Comparison of ENCODE assay signal across 11 mouse cellular contexts in the genomic region with DNA sequence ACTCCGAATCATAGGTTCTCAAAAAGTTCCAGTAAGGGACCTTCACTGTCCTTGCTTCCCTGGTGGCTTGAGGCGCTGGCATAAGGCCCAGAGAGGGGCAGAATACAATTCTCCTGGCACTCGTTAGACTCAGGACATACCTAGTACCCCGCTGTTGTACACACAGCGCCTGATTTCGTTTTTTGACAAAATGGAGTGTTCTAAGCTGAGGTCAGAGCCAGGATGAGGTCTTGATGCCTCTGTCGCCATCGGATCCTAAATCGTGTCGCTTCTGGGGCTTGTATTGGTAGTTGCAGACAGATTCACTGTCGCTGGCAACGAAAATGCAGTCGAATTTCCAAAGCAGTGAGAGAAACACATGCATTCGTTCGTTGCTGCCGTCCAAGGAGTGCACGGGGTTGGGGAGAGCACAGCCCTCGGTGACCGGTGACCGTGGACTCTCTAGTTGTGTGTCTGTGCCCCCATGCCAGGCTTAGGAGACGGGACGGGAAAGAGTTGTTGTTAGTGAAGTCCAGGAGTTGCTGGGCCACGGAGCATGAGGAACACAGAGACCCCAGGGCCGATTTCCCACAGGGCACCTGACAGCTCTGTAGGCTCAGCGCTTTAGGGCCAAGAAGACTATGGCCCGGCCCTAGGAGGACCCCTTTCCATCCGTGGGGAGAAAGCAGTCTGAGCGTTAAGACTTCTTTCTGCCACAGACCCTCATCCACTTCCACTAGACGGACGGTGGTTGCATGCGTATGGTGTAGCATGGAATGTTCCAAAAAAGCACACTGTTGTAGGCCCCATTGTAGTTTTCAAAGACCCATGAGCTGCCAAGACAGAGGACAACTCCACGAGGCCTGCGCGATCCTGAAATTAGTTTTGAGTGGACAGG. TPM values are rescaled to one million over a fixed set of nuclear protein-coding genes. Genes with fewer than 3 reads are reported as not detected.
DNase-seq lines count a peak whose midpoint lies in the region; ATAC-seq lines count a peak whose summit lies in the region.
"Had no signal": no experiment of that assay in that cellular context is flagged by ENCODE, and none has a peak within 500 bp of the region (broad histone marks: within the 10 kb centered on the region; RNA-seq: fewer than 3 reads in every experiment).

No protein-coding gene starts in this region.

- H3K9ac ChIP-seq in heart, embryonic 14.5 days (ENCODE audit: low read length): no peak overlapping the region
- H3K9ac ChIP-seq in intestine, embryonic 16.5 days (ENCODE audit: low read depth, low read length): no peak overlapping the region
- H3K9ac ChIP-seq: stomach, embryonic 15.5 days had no signal

- peaks cover 93% of the 10 kb centered on the region for H3K27me3 ChIP-seq in heart, embryonic 14.5 days (ENCODE audit: control insufficient read depth, insufficient read depth, low read length)
- H3K27me3 ChIP-seq in megakaryocyte, embryonic 14.5 days (replicated peaks): no peaks in the 10 kb centered on the region
- H3K27me3 ChIP-seq in intestine, embryonic 16.5 days (replicated peaks; ENCODE audit: control insufficient read depth, insufficient read depth, low read length): peaks cover 92% of the 10 kb centered on the region

- intact Hi-C loops in heart, postnatal 25 days (cut with DNase I): loop anchor here (5.0 kb wide), 5 partner anchors 51 to 204 kb away; partner anchors contain the start of gene Srrm1

- no peak overlapping the region for H3K27ac ChIP-seq in heart, embryonic 14.5 days (replicated peaks in 1 of 2; ENCODE audit: control insufficient read depth in 1 of 2, insufficient read depth in 1 of 2, low read depth in 2 of 2, low read length in 2 of 2)
- H3K27ac ChIP-seq in intestine, embryonic 16.5 days (ENCODE audit: low read length): no peak overlapping the region
- H3K27ac ChIP-seq: stomach, embryonic 15.5 days had no signal

- no peak for DNase-seq in heart, postnatal 25 days (ENCODE audit: low spot score)
- peak; percentile 57 for DNase-seq in retina, postnatal 1 day
- no peak for DNase-seq in testis, postnatal 14 days (ENCODE audit: low spot score)

- 0 out of 2 replicates have a peak overlapping the region, but pooled peaks have one; percentile 67 for H3K4me2 ChIP-seq in heart, embryonic 14.5 days (ENCODE audit: low read length)
- no peak overlapping the region for H3K4me2 ChIP-seq in intestine, embryonic 16.5 days (ENCODE audit: low read depth, low read length)

- H3K9me3 ChIP-seq in heart, embryonic 14.5 days (ENCODE audit: control insufficient read depth, low read length): no peaks in the 10 kb centered on the region
- no peaks in the 10 kb centered on the region for H3K9me3 ChIP-seq in megakaryocyte, embryonic 14.5 days
- no peaks in the 10 kb centered on the region for H3K9me3 ChIP-seq in intestine, embryonic 16.5 days (ENCODE audit: control insufficient read depth, low read length)
- H3K9me3 ChIP-seq: stomach, embryonic 15.5 days had no signal

- 10% methylated on average over 34 of the region's 34 CpGs for WGBS in heart, embryonic 14.5 days
- 13% methylated on average over 34 of the region's 34 CpGs for WGBS in intestine, embryonic 16.5 days

- H3K4me1 ChIP-seq in heart, embryonic 14.5 days (ENCODE audit: control insufficient read depth in 2 of 2, insufficient read depth in 2 of 2, low read length in 2 of 2): peaks cover 2 to 14% of the 10 kb centered on the region in 2 experiments; a peak in 3 of 4 replicates
- H3K4me1 ChIP-seq in megakaryocyte, embryonic 14.5 days: peaks cover 93% of the 10 kb centered on the region
- H3K4me1 ChIP-seq in intestine, embryonic 16.5 days (ENCODE audit: control insufficient read depth, insufficient read depth, low read length): peaks cover 16% of the 10 kb centered on the region

- no peak for ATAC-seq in heart, embryonic 14.5 days (ENCODE audit: insufficient number of reproducible peaks, insufficient read depth, low FRiP score, low read depth)
- ATAC-seq in megakaryocyte, adult 5-6 weeks (ENCODE audit: poor library complexity, severe bottlenecking): no peak
- no peak for ATAC-seq in intestine, embryonic 16.5 days
- ATAC-seq in inflammation-experienced regulatory T-cells, adult 6 months: no peak
- ATAC-seq: forebrain, embryonic 14.5 days had no signal

- no peaks in the 10 kb centered on the region for H3K36me3 ChIP-seq in heart, embryonic 14.5 days (ENCODE audit: control insufficient read depth, insufficient read depth, low read length)
- H3K36me3 ChIP-seq in megakaryocyte, embryonic 14.5 days (replicated peaks; ENCODE audit: low read length): peaks cover 67% of the 10 kb centered on the region
- H3K36me3 ChIP-seq in intestine, embryonic 16.5 days (ENCODE audit: control insufficient read depth, insufficient read depth, low read length): no peaks in the 10 kb centered on the region
- H3K36me3 ChIP-seq: stomach, embryonic 15.5 days had no signal

- H3K4me3 ChIP-seq in heart, embryonic 14.5 days (ENCODE audit: control insufficient read depth in 1 of 2, insufficient read depth in 1 of 2, low read depth in 1 of 2, low read length in 2 of 2): no peak overlapping the region
- peak overlapping the region; percentile 96 for H3K4me3 ChIP-seq in megakaryocyte, embryonic 14.5 days (replicated peaks)
- peak overlapping the region; percentile 46 for H3K4me3 ChIP-seq in intestine, embryonic 16.5 days (ENCODE audit: low read length)

RNA-seq across cellular contexts. Expression of gene Runx3, which starts 30.9 kb away (rescaled TPM):
- 0.08 and 0.09 TPM in 2 replicates for polyA plus RNA-seq in heart, embryonic 14.5 days (2014; fragmentation: Nextera tagmentation; extraction: Ambion mirVana)
- total RNA-seq in heart, postnatal 25 days (2021): under 1 TPM; 0.31 to 0.50 TPM
- polyA plus RNA-seq in megakaryocyte, embryonic 14.5 days (2012; ENCODE audit: insufficient read depth, low replicate concordance): 128 and 414 TPM in 2 replicates
- total RNA-seq in megakaryocyte, adult 5-6 weeks (2015): 18.1 and 20.8 TPM in 2 replicates
- total RNA-seq in megakaryocyte, adult 5-6 weeks (2017): 4.3 and 6.5 TPM in 2 replicates
- polyA plus RNA-seq in intestine, embryonic 16.5 days (2015; fragmentation: Nextera tagmentation; extraction: Ambion mirVana): 0.31 and 0.33 TPM in 2 replicates
- polyA plus RNA-seq in inflammation-experienced regulatory T-cells, adult 6 months (2017; shearing (Covaris generic)): 10 to 100 TPM in 2 of 3 experiments, 1 to 10 TPM in 1; 9.2 to 26.5 (median 11.1) TPM
- total RNA-seq: layer of hippocampus, postnatal 36 days had no signal
- polyA plus RNA-seq: forebrain, embryonic 14.5 days had no signal

Comparison
In these comparisons a context has a peak if more than half of its experiments do, and no peak if none do; other contexts are left out.
1. H3K4me3 ChIP-seq: peak in megakaryocyte, embryonic 14.5 days (single experiment) and intestine, embryonic 16.5 days (single experiment); none in heart, embryonic 14.5 days (0 of 2).